Mouse (Mus musculus) embryo, embryonic 11.5 days (tissue): Measurements from ENCODE around the gene Rapgef1.
"Not testable (repeated sequence)": the region's sequence is repeated elsewhere in the genome, so short reads cannot be mapped to it uniquely, and the experiment has no call there.

Experiments
- DNase-seq: peaks from one replicate; pipeline ENCODE4 v3.0.0-alpha.2; 2012; ENCODE audit warnings: low read depth, low spot score

Rapgef1 gene

DNA sequence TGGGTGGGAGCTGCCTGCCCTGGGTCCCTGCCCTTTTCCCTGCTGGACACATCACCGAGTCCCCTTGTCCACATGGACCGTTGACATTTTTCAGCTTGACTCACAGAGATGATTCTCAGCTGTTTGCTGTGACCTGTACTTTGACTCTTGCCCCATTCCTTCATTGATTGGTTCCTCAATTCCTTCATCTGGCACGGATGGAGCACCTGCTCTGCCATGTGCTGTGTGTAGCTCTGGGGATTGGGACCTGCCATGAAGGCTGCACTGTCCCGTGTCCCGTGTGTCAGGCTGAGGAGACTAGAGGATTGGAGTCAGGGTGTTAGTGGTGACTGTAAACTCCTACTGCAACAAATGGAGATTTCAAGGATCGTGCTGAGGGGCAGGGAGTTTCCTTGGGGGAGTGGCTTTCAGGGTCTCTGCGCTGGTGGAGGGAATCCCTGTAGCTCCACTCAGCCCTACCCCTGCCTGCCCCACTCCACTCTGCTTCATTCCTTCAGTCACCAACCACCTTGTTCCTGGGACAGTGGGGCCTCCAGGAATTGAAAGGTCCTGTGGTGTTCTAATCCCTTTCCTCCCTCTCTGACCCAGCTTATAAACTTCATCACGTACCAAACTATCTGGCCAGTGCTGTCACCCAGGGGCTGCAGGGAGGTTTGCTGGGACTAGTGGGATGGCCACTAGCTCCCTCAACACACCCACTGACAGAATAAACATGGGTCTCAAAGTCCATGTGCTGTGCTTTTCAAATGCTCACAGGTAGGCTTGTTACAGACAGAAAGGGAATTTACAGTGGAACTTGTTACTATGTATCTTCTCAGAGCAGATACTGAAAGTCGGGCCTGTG, 3.9 kb downstream of the Rapgef1 start:
- DNase-seq = no peak

DNA sequence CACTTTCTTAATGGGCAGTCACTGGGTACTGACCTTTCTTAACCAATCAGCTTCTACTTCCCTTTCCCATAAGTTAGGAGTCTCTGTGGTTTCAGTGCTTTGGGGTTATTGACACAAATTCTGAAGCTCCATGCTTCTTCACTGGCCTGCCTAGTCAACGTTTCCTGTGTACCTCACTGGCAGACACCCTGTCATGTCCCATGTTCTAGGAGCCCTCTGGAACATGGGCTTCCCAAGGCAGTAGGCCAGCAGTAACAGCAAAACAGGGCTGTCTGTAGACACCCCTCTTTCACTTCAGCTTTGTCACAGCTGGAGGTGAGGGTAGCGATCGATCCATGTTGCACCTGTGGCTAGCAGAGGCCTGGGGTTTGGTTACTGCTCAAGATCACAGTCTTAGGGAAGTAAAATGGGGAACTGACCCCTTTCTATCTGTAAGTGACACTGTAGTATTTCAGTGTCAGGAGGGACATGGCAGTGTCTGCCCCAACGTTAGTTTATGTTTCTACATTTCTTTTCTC, 4.6 kb downstream of the Rapgef1 start:
- no peak for DNase-seq

DNA sequence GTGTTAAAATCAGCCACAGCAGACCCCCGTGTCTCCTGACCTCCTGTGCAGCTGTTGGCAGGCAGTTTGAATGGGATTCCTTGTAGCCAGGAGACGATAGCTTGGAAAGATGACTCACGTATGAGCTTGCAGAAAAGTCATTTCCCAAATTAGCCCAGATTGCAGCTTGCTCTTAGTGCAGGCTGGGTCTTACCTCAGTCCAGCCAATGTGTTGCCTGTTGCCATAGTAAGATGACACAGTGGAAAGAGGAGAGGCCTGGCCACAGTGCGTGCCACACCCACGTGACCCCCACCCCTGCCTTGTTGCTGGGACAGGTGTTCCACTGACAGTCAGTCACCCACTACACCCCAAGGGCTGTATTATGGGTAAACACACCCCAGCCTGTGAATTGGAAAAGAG, 5.2 kb downstream of the Rapgef1 start:
- DNase-seq = no peak

- DNase-seq = no peak
Measured at GRCm38 (mm10) chr2:29625573-29626200, 6.2 kb downstream of the Rapgef1 start.

DNA sequence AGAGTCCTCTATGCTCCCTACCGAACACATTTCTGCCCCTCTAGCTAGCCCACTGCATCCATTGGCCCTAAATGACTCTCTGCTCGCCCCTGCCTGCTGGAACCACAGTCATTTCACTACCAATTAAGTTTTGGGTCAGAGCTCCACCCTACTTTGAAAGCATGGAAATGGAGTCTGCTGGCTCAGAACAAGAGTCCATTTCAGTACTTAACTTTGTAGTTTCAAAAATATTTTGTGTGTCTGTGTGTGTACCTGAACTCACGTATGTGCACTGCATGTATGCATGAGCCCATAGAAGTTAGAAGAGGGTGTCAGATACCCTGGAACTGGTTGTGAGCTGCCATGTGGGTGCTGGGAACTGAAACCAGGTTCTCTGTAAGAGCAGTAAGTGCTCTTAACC, 7.8 kb downstream of the Rapgef1 start:
- DNase-seq = no peak

- DNase-seq = no peak
Measured at GRCm38 (mm10) chr2:29628186-29628585, 8.7 kb downstream of the Rapgef1 start.

DNA sequence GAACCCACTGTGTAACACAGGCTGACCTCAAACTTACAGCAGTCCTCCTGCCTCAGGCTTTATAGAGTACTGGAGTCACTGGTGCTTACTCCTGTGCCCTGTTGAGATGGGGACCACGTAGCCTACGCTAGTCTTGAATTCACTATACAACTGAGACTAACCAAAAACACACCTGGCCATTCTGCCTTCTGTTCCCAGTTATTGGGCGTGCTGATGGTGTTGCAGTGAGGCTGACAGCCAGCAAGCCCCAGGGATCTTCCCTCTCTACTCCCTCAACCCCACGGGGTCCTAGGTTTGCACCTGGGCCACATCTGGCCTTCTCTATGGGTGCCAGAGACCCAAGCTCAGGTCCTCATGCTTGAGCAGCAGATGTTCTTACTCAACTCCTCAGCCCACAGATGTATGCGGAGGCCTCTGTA, 9.3 kb downstream of the Rapgef1 start:
- no peak for DNase-seq

GRCm38 (mm10) chr2:29629311-29629710, 9.8 kb downstream of the Rapgef1 start:
- no peak for DNase-seq

- DNase-seq = no peak
Measured at GRCm38 (mm10) chr2:29630141-29630771, 10.7 kb downstream of the Rapgef1 start.

DNA sequence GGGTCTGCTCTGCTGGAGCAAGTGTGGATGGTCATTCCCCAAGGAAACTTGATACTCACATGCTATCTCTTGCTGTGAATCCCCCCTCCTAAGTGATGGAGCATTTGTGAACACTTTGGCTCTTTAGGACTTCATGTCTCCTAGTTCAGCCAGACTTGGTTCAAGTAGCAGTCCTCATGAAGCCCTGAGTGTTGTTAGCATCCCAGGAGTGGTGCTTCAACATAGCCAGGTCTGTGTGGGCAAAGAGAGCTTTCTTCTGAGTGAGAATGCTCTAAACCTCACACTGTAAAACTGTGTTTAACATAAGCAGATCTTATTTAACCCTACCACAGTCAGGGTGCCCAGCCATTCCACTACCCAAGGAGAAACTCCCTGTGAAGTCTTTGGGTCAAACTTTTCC, 11.5 kb downstream of the Rapgef1 start:
- DNase-seq = no peak

- not testable (repeated sequence) for DNase-seq
Measured at GRCm38 (mm10) chr2:29631564-29632167, 12.1 kb downstream of the Rapgef1 start.

- no peak for DNase-seq
Measured at GRCm38 (mm10) chr2:29632168-29632662, 12.7 kb downstream of the Rapgef1 start.

DNA sequence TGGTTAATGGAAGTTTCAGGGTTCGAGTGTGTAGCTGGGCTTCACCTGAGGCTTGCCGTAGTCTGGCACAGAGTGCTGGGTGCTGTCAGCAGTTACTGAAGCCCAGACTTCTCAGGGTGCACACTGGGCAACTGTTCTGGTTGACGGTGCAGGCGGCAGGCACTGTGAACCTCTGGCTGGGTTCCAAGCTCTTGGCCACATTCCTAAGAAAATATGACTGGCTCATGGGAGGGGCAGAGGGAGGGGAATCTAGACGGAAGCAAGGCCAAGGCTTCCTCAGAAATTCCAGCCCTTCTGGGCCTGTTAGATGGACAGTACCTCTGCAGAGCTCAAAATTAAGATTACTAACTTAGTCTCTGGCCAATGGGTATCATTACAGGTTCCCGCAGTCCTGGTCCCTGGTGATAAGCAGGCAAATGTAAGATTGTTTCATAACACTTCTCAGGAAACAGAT, 13.6 kb downstream of the Rapgef1 start:
- peak; percentile 19 for DNase-seq

DNA sequence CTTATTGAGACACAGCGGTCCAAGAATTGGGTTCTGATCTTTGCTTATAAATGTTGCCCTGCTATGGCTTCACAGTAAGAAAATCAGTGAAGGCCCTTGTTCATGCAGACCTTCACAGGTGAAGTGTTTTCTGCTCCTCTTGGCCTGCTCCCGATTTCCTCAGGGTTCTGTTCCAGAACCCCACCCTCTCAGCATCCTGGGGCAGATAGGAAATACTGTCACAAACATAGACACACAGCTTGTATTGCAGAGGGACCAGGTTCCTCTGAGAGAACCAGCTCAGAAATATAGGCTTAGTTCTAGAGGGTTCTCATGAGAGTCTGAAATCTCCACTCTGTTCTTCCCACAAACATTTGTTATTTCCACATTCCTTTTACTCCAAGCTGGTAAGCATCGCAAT, 14.3 kb downstream of the Rapgef1 start:
- no peak for DNase-seq

GRCm38 (mm10) chr2:29634541-29634940, 15.0 kb downstream of the Rapgef1 start:
- no peak for DNase-seq

DNA sequence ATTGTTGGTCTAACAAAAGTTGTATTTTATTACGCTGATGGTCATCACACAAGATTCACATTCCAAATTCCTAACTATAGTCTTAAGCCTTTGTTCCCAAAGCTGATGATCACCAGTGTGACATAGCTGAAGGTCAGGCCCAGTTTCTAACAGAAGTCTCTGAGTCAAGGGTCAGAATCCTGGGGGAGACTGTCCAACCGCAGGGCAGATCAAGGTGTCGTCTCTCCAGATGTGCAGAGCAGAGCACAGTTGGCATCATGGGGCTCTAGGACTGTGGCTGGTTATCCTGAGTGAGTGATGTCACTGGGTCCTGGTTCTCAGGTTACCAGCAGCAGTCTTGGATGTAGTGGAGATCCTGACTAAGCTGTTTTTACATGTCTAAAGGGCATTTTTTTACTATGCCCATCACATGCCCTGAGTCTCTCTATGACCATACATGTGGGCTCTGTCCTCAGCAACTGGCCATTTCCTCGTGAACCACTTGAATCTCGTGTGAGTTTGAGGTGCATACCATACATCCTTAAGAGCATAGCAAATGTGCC, 16.5 kb downstream of the Rapgef1 start:
- DNase-seq = no peak

DNA sequence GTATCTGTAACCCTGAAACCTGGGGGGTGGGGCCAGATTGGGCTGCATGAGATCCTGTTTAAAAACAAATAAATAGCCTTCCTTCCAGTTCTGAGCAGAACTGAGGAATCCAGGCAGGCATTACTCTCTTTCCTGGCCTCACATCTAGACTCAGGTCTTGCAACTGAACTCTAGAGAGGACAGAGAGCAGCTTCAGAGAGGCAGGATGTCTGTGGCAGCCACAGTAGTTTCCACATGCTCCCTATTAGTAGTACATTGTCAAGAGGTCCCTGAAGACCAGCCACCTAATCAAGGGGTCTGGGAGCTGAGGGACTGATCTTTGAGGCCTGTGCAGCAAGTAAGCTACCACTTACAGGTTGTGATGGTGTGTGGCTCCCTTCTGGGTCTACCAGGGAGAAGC, 18.0 kb downstream of the Rapgef1 start:
- no peak for DNase-seq

- no peak for DNase-seq
Measured at GRCm38 (mm10) chr2:29639377-29639776, 19.9 kb downstream of the Rapgef1 start.

DNA sequence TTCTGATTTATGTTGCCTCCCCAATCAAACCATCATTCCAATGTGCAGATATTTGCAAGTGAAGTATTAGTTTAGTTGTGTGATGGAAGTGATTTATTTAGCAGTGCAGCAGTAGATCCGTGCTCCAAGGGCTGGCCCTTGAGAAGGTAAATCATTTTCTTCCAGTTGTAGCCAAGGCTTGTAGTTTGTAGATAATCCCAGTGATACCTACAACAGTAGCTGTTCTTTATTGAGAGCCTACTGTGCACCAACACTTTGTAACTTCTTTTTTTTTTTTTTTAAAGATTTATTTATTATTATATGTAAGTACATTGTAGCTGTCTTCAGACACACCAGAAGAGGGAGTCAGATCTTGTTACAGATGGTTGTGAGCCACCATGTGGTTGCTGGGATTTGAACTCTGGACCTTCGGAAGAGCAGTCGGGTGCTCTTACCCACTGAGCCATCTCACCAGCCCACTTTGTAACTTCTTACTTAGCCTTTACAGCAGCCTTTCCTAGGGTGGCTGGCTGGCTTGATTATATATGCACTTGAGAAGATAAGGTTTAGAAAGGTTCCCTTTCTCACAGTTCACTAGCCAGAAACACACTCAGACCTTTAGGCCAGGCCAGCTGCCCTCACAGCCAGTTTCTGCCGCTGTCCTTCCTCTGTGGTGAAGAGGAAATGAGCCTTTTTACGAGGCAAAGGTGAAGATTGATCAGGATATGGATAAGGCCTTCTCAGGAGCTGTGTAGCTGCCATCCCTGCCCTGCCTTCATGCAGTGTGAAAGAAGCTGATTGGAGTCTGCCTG, 20.6 kb downstream of the Rapgef1 start:
- DNase-seq = no peak

DNA sequence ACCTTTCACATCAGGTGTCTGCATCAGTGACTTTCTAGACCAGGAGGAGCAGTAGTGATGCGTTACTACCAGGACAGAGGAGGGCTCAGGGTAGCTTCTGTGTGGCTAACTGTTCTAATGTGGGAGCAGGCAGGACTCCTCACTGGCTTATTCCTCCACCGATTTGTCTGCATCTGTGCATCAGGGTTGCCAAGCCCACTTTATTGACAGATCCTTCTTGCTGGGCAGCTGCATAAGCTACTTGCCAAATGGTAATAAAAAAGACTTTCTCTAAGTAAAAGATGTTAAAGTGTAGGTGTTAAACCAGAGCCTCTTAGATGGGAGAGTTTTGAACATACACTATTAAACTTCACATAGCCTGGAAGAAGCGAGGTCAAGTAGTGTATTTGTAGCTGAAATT, 22.2 kb downstream of the Rapgef1 start:
- DNase-seq = no peak

DNA sequence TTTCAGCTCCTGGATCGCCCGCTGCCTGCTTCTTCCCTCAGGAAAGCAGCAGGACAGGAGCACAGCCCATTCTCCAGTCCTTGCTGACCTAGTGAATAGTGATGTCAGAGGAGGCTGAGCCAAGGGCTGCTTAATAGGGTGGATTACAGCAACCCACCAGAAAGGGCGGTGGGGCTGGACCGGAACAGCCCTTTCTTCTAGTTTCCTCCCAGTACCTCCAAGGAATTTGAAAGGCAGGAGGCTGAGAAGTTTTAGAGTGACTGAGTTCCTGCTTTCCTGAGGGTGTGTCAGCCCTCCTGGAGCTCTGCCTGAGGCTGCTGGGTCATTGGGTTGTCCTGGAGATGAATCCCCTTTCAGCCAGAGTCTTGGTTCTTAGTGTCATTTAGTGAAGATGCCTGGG, 23.9 kb downstream of the Rapgef1 start:
- DNase-seq = no peak
